ENCODE assay signal across 17 mouse cellular contexts in the genomic region with DNA sequence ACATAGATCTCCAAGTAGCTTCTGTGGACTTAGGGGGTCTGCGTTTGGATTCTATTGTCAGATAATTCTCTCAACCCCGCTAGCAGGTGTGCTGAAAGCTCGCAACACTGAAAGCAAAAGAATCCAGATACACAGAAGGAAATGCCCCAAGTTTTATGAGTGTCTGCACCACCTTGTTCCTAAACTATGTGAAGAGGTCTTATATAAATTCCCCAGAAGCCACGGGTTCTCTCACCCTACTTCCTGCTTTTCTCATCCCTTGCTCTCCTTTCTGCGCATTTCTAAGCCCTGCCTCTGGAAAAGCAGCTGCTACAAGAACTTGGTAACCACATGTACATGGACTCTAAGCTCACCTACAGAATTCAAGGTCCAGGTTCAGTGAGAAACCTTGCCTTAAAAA. TPM values are rescaled to one million over a fixed set of nuclear protein-coding genes. Genes with fewer than 3 reads are reported as not detected.
DNase-seq lines count a peak whose midpoint lies in the region; ATAC-seq lines count a peak whose summit lies in the region.
"Had no signal": no experiment of that assay in that cellular context is flagged by ENCODE, and none has a peak within 500 bp of the region (broad histone marks: within the 10 kb centered on the region; RNA-seq: fewer than 3 reads in every experiment).

No protein-coding gene starts in this region.

- H3K4me1 ChIP-seq in heart, embryonic 12.5 days (replicated peaks): peaks cover 8% of the 10 kb centered on the region
- H3K4me1 ChIP-seq in limb, embryonic 15.5 days: peaks cover 8% of the 10 kb centered on the region; the same call in 1 of the 2 replicates
- peaks cover 9% of the 10 kb centered on the region for H3K4me1 ChIP-seq in limb, embryonic 10.5 days
- H3K4me1 ChIP-seq in embryonic facial prominence, embryonic 13.5 days: peaks cover 10% of the 10 kb centered on the region
- no peaks in the 10 kb centered on the region for H3K4me1 ChIP-seq in hindbrain, embryonic 14.5 days (replicated peaks; ENCODE audit: control insufficient read depth, insufficient read depth, low read length)
- H3K4me1 ChIP-seq: neural tube, embryonic 13.5 days had no signal

- WGBS in heart, embryonic 12.5 days: 69% methylated on average over 5 of the region's 5 CpGs
- 46% methylated on average over 5 of the region's 5 CpGs for WGBS in limb, embryonic 15.5 days
- 76% methylated on average over 5 of the region's 5 CpGs for WGBS in limb, embryonic 10.5 days
- WGBS in embryonic facial prominence, embryonic 13.5 days: 65% methylated on average over 5 of the region's 5 CpGs
- 79% methylated on average over 5 of the region's 5 CpGs for WGBS in hindbrain, embryonic 14.5 days

- H3K9me3 ChIP-seq in heart, embryonic 12.5 days (replicated peaks): 0 out of 2 replicates have a peak, but pooled peaks cover 4% of the 10 kb centered on the region
- H3K9me3 ChIP-seq in limb, embryonic 15.5 days: no peaks in the 10 kb centered on the region
- H3K9me3 ChIP-seq in limb, embryonic 10.5 days (replicated peaks): no peaks in the 10 kb centered on the region
- no peaks in the 10 kb centered on the region for H3K9me3 ChIP-seq in embryonic facial prominence, embryonic 13.5 days
- 0 out of 2 replicates have a peak, but pooled peaks cover 4% of the 10 kb centered on the region for H3K9me3 ChIP-seq in hindbrain, embryonic 14.5 days (ENCODE audit: control insufficient read depth, low read length)
- H3K9me3 ChIP-seq: forebrain, embryonic 10.5 days; neural tube, embryonic 13.5 days had no signal

- ATAC-seq in heart, embryonic 12.5 days (ENCODE audit: insufficient number of reproducible peaks, low FRiP score): no peak
- ATAC-seq in limb, embryonic 15.5 days (ENCODE audit: insufficient number of reproducible peaks, low FRiP score, low TSS enrichment, low read depth): no peak
- no peak for ATAC-seq in embryonic facial prominence, embryonic 13.5 days (ENCODE audit: insufficient number of reproducible peaks, insufficient read depth, low FRiP score, low TSS enrichment, low read depth)
- no peak for ATAC-seq in hindbrain, embryonic 14.5 days (ENCODE audit: low FRiP score)
- ATAC-seq: liver, postnatal 0 days had no signal

- no peaks in the 10 kb centered on the region for H3K36me3 ChIP-seq in heart, embryonic 12.5 days
- no peaks in the 10 kb centered on the region for H3K36me3 ChIP-seq in limb, embryonic 15.5 days
- no peaks in the 10 kb centered on the region for H3K36me3 ChIP-seq in limb, embryonic 10.5 days
- no peaks in the 10 kb centered on the region for H3K36me3 ChIP-seq in embryonic facial prominence, embryonic 13.5 days
- H3K36me3 ChIP-seq in hindbrain, embryonic 14.5 days (replicated peaks; ENCODE audit: control insufficient read depth, insufficient read depth): no peaks in the 10 kb centered on the region
- H3K36me3 ChIP-seq: forebrain, embryonic 10.5 days; neural tube, embryonic 13.5 days had no signal

- H3K9ac ChIP-seq in heart, embryonic 12.5 days: 0 out of 2 replicates have a peak overlapping the region, but pooled peaks have one; percentile 10
- H3K9ac ChIP-seq in limb, embryonic 15.5 days: no peak overlapping the region
- no peak overlapping the region for H3K9ac ChIP-seq in embryonic facial prominence, embryonic 13.5 days
- no peak overlapping the region for H3K9ac ChIP-seq in hindbrain, embryonic 14.5 days
- H3K9ac ChIP-seq: liver, postnatal 0 days; neural tube, embryonic 13.5 days had no signal

- no peak overlapping the region for H3K27ac ChIP-seq in heart, embryonic 12.5 days (ENCODE audit: poor library complexity, severe bottlenecking)
- no peak overlapping the region for H3K27ac ChIP-seq in limb, embryonic 15.5 days
- no peak overlapping the region for H3K27ac ChIP-seq in limb, embryonic 10.5 days
- H3K27ac ChIP-seq in embryonic facial prominence, embryonic 13.5 days: no peak overlapping the region
- H3K27ac ChIP-seq in hindbrain, embryonic 14.5 days: no peak overlapping the region
- H3K27ac ChIP-seq: forebrain, embryonic 10.5 days; neural tube, embryonic 13.5 days had no signal

- peak overlapping the region; percentile 10; the same call in 1 of the 2 replicates for H3K4me3 ChIP-seq in heart, embryonic 12.5 days
- H3K4me3 ChIP-seq in limb, embryonic 15.5 days: no peak overlapping the region
- H3K4me3 ChIP-seq in limb, embryonic 10.5 days: no peak overlapping the region
- H3K4me3 ChIP-seq in embryonic facial prominence, embryonic 13.5 days: no peak overlapping the region
- no peak overlapping the region for H3K4me3 ChIP-seq in hindbrain, embryonic 14.5 days (replicated peaks; ENCODE audit: low read length)
- H3K4me3 ChIP-seq: forebrain, embryonic 10.5 days; neural tube, embryonic 13.5 days had no signal

- DNase-seq in heart, adult 11 months: no peak
- no peak for DNase-seq in limb, embryonic 10.5 days (ENCODE audit: low spot score)
- DNase-seq in lung, postnatal 25 days (ENCODE audit: low spot score): peak; percentile 35
- DNase-seq in hindbrain, embryonic 14.5 days (ENCODE audit: low spot score): no peak
- DNase-seq: B cell, adult 2 months; cerebellum, adult 18-20 months; cerebellum, postnatal 36 days; gastrocnemius, postnatal 10 days; liver; liver, postnatal 0 days; thymus, postnatal 36 days had no signal

- H3K4me2 ChIP-seq in heart, embryonic 12.5 days: peak overlapping the region; percentile 39
- H3K4me2 ChIP-seq in limb, embryonic 15.5 days: 0 out of 2 replicates have a peak overlapping the region, but pooled peaks have one; percentile 10
- peak overlapping the region; percentile 35 for H3K4me2 ChIP-seq in embryonic facial prominence, embryonic 13.5 days
- H3K4me2 ChIP-seq in hindbrain, embryonic 14.5 days (replicated peaks): no peak overlapping the region
- H3K4me2 ChIP-seq: midbrain, embryonic 11.5 days; neural tube, embryonic 13.5 days had no signal

- no peaks in the 10 kb centered on the region for H3K27me3 ChIP-seq in heart, embryonic 12.5 days (replicated peaks)
- no peaks in the 10 kb centered on the region for H3K27me3 ChIP-seq in limb, embryonic 15.5 days
- H3K27me3 ChIP-seq in limb, embryonic 10.5 days (ENCODE audit: low read depth, poor library complexity, severe bottlenecking): no peaks in the 10 kb centered on the region
- no peaks in the 10 kb centered on the region for H3K27me3 ChIP-seq in embryonic facial prominence, embryonic 13.5 days
- no peaks in the 10 kb centered on the region for H3K27me3 ChIP-seq in hindbrain, embryonic 14.5 days (ENCODE audit: control insufficient read depth, insufficient read depth, low read length)
- H3K27me3 ChIP-seq: neural tube, embryonic 13.5 days had no signal

RNA-seq across cellular contexts. Expression of a gene that starts 25.4 kb away (rescaled TPM):
- polyA plus RNA-seq in heart, embryonic 12.5 days (2016; fragmentation: Nextera tagmentation; extraction: Ambion mirVana): 10.2 and 10.6 TPM in 2 replicates
- polyA plus RNA-seq in limb, embryonic 15.5 days (2015; fragmentation: Nextera tagmentation; extraction: Ambion mirVana): 0.79 and 0.81 TPM in 2 replicates
- 0.06 TPM in 1 of 2 replicates, not detected in the other for polyA plus RNA-seq in limb, embryonic 10.5 days (2016; fragmentation: Nextera tagmentation; extraction: Ambion mirVana)
- 0.72 and 1.2 TPM in 2 replicates for polyA plus RNA-seq in embryonic facial prominence, embryonic 13.5 days (2015; fragmentation: Nextera tagmentation; extraction: Ambion mirVana)
- polyA plus RNA-seq in hindbrain, embryonic 14.5 days (2014; fragmentation: Nextera tagmentation; extraction: Ambion mirVana): 0.39 and 0.46 TPM in 2 replicates

RNA-seq across cellular contexts. Expression of a gene that starts 57.3 kb away (rescaled TPM):
- polyA plus RNA-seq in heart, embryonic 12.5 days (2016; fragmentation: Nextera tagmentation; extraction: Ambion mirVana): 7.2 and 8.1 TPM in 2 replicates
- 3.4 and 3.7 TPM in 2 replicates for polyA plus RNA-seq in limb, embryonic 15.5 days (2015; fragmentation: Nextera tagmentation; extraction: Ambion mirVana)
- 2.0 and 2.4 TPM in 2 replicates for polyA plus RNA-seq in limb, embryonic 10.5 days (2016; fragmentation: Nextera tagmentation; extraction: Ambion mirVana)
- polyA plus RNA-seq in embryonic facial prominence, embryonic 13.5 days (2015; fragmentation: Nextera tagmentation; extraction: Ambion mirVana): 3.6 and 4.3 TPM in 2 replicates
- polyA plus RNA-seq in hindbrain, embryonic 14.5 days (2014; fragmentation: Nextera tagmentation; extraction: Ambion mirVana): 6.1 and 6.2 TPM in 2 replicates
